Mouse (Mus musculus) thymus, adult 2 months (tissue): Measurements from ENCODE around the gene Frmd8. TPM values are rescaled to one million over a fixed set of nuclear protein-coding genes. Genes with fewer than 3 reads are reported as not detected.

Experiments
- DNase-seq: peaks from one replicate; pipeline ENCODE4 v3.0.0; 2021
- H3K27ac ChIP-seq: fragments of 200-500 bp; 2 replicates; pipeline ENCODE4 v1.5.1; 2012; ENCODE audit warnings: low read length, control low read depth; ENCODE audit not compliant: control insufficient read depth, insufficient read depth
- H3K27me3 ChIP-seq: fragments of 200-500 bp; 2 replicates; pipeline ENCODE4 v1.6.1; 2012; ENCODE audit warnings: mild to moderate bottlenecking, low read length, moderate library complexity, mixed read lengths; ENCODE audit not compliant: control insufficient read depth, insufficient read depth
- H3K36me3 ChIP-seq: fragments of 200-500 bp; 2 replicates; pipeline ENCODE4 v1.6.1; 2012; ENCODE audit warnings: mild to moderate bottlenecking, low read length, moderate library complexity; ENCODE audit not compliant: control insufficient read depth, insufficient read depth
- H3K4me1 ChIP-seq: fragments of 200-500 bp; replicated peaks from 2 replicates; pipeline ENCODE4 v1.6.1; 2012; ENCODE audit warnings: low read length; ENCODE audit not compliant: control insufficient read depth, insufficient read depth
- H3K4me3 ChIP-seq: fragments of 200-500 bp; 2 replicates; pipeline ENCODE4 v1.5.1; 2012; ENCODE audit warnings: mild to moderate bottlenecking, low read length, control low read depth, moderate library complexity; ENCODE audit not compliant: control insufficient read depth, insufficient read depth
- CTCF ChIP-seq: fragments of 200-500 bp; IDR thresholded peaks from 2 replicates; pipeline ENCODE4 v1.5.1; 2012; ENCODE audit warnings: mild to moderate bottlenecking, control low read depth, low read length, moderate library complexity, borderline replicate concordance; ENCODE audit not compliant: control insufficient read depth, poor library complexity, insufficient read depth; ENCODE audit errors: extremely low read depth
- POLR2A ChIP-seq: fragments of 200-500 bp; IDR thresholded peaks from 2 replicates; pipeline ENCODE4 v1.6.1; 2012; ENCODE audit warnings: mild to moderate bottlenecking, low read length, control low read depth, moderate library complexity; ENCODE audit not compliant: control insufficient read depth, poor library complexity, insufficient read depth; ENCODE audit errors: extremely low read depth
- WGBS: fragments of 180-500 bp; shearing (Covaris S2); methylation state at CpG from one replicate; pipeline ENCODE4 v1.1.7; 2018; 5-methylcytosine and 5-hydroxymethylcytosine counted together
- polyA plus RNA-seq: library from polyadenylated mRNA; depleted of rRNA; stranded (reverse); fragments of >200 nt; gene quantifications from 2 replicates; pipeline ENCODE4 v1.2.3, GENCODE M21; 2012; rRNA removed

Frmd8 gene
- polyA plus RNA-seq, result 121 and 129 TPM in 2 replicates

GRCm38 (mm10) chr19:5874969-5875480, at the start of gene Frmd8:
Gene Frmd8 (minus strand): TSS chr19:5875274.
- TF ChIP-seq CTCF (no peak), POLR2A (peak; percentile 87)
- Histone ChIP-seq H3K36me3 (peaks cover 3% of the 10 kb centered on the region; the same call in 1 of the 2 replicates), H3K4me1 (peaks cover 63% of the 10 kb centered on the region), H3K4me3 (peak within 1 kb of the TSS; percentile 88), H3K27me3 (no peaks in the 10 kb centered on the region), H3K27ac (peak within 1 kb of the TSS; percentile 57)
- under 1% methylated on average over 37 of the region's 37 CpGs for WGBS
- DNase-seq, result peak; percentile 95

DNA sequence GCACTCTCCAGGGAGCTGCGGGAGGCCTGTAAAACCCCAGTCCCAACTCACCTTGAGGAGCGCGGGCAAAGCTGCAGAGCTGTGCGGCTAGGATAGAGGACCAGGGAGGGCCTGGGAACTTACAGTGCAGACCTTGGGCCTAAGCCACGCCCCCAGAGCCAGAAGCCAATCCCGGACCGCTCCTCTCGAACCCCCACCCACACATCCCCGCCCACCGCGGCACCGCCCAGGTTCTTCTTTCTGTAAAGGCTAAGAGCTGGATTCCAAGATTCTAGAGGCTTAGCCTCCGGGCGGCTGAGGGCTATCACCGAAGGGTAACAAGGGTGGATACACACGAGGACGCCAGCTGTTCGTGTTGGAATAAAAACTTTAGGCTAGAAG, 49.6 kb upstream of the Frmd8 start, which contains the start of gene Cdc42ep2:
Gene Cdc42ep2 (minus strand): TSS at position 104 of the 381 bp plus-strand sequence.
- Histone ChIP-seq H3K4me1 (peaks cover 20% of the 10 kb centered on the region), H3K4me3 (peak within 1 kb of the TSS; percentile 53), H3K36me3 (no peaks in the 10 kb centered on the region), H3K27me3 (no peaks in the 10 kb centered on the region), H3K27ac (no peak within 1 kb of the TSS)
- DNase-seq, result peak; percentile 94
- TF ChIP-seq CTCF, result no peak
- TF ChIP-seq POLR2A, result no peak
- 2% methylated on average over 18 of the region's 18 CpGs for WGBS

GRCm38 (mm10) chr19:5923990-5924712, 49.1 kb upstream of the Frmd8 start:
- Histone ChIP-seq H3K27me3 (no peaks in the 10 kb centered on the region), H3K27ac (no peak overlapping the region), H3K4me1 (peaks cover 20% of the 10 kb centered on the region), H3K4me3 (peak overlapping the region; percentile 53), H3K36me3 (no peaks in the 10 kb centered on the region)
- peak; percentile 88 for TF ChIP-seq CTCF
- TF ChIP-seq POLR2A, result 0 out of 2 replicates have a peak, but pooled peaks have one; percentile 17
- peak; percentile 92 for DNase-seq
- WGBS, result under 1% methylated on average over 38 of the region's 38 CpGs

DNA sequence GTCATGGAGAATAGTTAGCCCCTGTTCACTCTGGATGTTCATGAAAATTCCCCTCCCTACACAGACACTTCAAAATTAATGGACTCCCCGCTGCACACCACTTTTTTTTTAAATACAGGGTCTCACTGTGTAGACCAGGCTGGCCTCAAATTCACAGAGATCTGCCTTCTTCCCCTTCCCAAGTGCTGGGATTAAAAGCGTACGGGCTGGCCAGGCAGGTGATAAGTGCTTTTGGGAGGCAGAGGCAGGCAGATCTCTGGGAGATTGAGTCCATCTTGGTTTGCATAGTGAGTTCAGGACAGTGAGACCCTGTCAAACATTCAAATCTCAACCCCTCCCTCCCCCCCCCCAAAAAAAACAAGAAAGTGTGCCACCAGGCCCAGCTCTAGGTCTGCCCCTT, 47.9 kb upstream of the Frmd8 start:
- H3K27ac ChIP-seq, result no peak overlapping the region
- H3K36me3 ChIP-seq, result no peaks in the 10 kb centered on the region
- peaks cover 20% of the 10 kb centered on the region for H3K4me1 ChIP-seq
- no peak for DNase-seq
- 98% methylated on average over 3 of the region's 3 CpGs for WGBS
- no peaks in the 10 kb centered on the region for H3K27me3 ChIP-seq
- no peak for TF ChIP-seq CTCF
- no peak for TF ChIP-seq POLR2A
- no peak overlapping the region for H3K4me3 ChIP-seq

- Histone ChIP-seq H3K36me3 (no peaks in the 10 kb centered on the region), H3K4me3 (no peak overlapping the region), H3K4me1 (peaks cover 18% of the 10 kb centered on the region), H3K27me3 (no peaks in the 10 kb centered on the region), H3K27ac (no peak overlapping the region)
- TF ChIP-seq CTCF (no peak), POLR2A (no peak)
- DNase-seq, result no peak
- WGBS, result 81% methylated on average over 15 of the region's 15 CpGs
Measured at GRCm38 (mm10) chr19:5922119-5922942, 47.3 kb upstream of the Frmd8 start.

- WGBS, result 60% methylated on average over 9 of the region's 9 CpGs
- H3K27me3 ChIP-seq, result no peaks in the 10 kb centered on the region
- DNase-seq, result no peak
- H3K4me1 ChIP-seq, result peaks cover 14% of the 10 kb centered on the region
- TF ChIP-seq CTCF, result no peak
- TF ChIP-seq POLR2A, result no peak
- H3K27ac ChIP-seq, result no peak overlapping the region
- no peak overlapping the region for H3K4me3 ChIP-seq
- H3K36me3 ChIP-seq, result no peaks in the 10 kb centered on the region
Measured at GRCm38 (mm10) chr19:5921715-5922114, 46.6 kb upstream of the Frmd8 start.
